Mouse (Mus musculus) ES-E14 (cell line): Measurements from ENCODE around the gene Lrrc28. TPM values are rescaled to one million over a fixed set of nuclear protein-coding genes. Genes with fewer than 3 reads are reported as not detected.
A peak's percentile ranks its signal among the peaks of the same experiment; 100 is the strongest.

Source experiments
- DNase-seq: peaks from one replicate; pipeline ENCODE4 v3.0.0-alpha.2; 2013; ENCODE audit warnings: low read depth, low spot score
- H3K27ac ChIP-seq: 2 replicates; pipeline ENCODE4 v1.5.1; 2012; ENCODE audit warnings: low read depth, mild to moderate bottlenecking, low read length, moderate library complexity, mixed read lengths; ENCODE audit not compliant: poor library complexity, insufficient read depth, severe bottlenecking
- H3K36me3 ChIP-seq: 2 replicates; pipeline ENCODE4 v1.6.1; 2012; ENCODE audit warnings: mild to moderate bottlenecking, low read length, moderate library complexity, mixed read lengths; ENCODE audit not compliant: control insufficient read depth, poor library complexity, insufficient read depth, severe bottlenecking
- H3K4me1 ChIP-seq, 2 experiments: fragments of 150-350 bp in 1 of 2; sonication (generic) in 1 of 2; 2 replicates each; pipeline ENCODE4 v1.6.1; 2012; ENCODE audit warnings: low read length in 2 of 2, mild to moderate bottlenecking in 1 of 2, mixed read lengths in 1 of 2; ENCODE audit not compliant: control insufficient read depth in 2 of 2, insufficient read depth in 2 of 2, poor library complexity in 1 of 2
- H3K4me3 ChIP-seq, 2 experiments: fragments of 150-350 bp in 1 of 2; sonication (generic) in 1 of 2; 2 replicates each; pipeline ENCODE4 v1.5.1; 2012; ENCODE audit warnings: low read length in 2 of 2, low read depth in 1 of 2, mild to moderate bottlenecking in 1 of 2, mixed read lengths in 1 of 2; ENCODE audit not compliant: insufficient read depth in 1 of 2, poor library complexity in 1 of 2, severe bottlenecking in 1 of 2
- H3K9ac ChIP-seq: 2 replicates; pipeline ENCODE4 v1.6.1; 2012; ENCODE audit warnings: low read depth, mild to moderate bottlenecking, low read length, mixed read lengths; ENCODE audit not compliant: poor library complexity, insufficient read depth, severe bottlenecking
- H3K9me3 ChIP-seq: fragments of 150-350 bp; sonication (generic); 2 replicates; pipeline ENCODE4 v1.6.1; 2012; ENCODE audit warnings: low read depth, mild to moderate bottlenecking, low read length; ENCODE audit not compliant: control insufficient read depth, insufficient read depth
- CHD2 ChIP-seq: IDR thresholded peaks from 2 replicates; pipeline ENCODE4 v1.6.1; 2014; ENCODE audit warnings: mild to moderate bottlenecking, low read depth, low read length, inconsistent platforms
- HCFC1 ChIP-seq: IDR thresholded peaks from 2 replicates; pipeline ENCODE4 v1.6.1; 2012; ENCODE audit warnings: low read length, inconsistent platforms, borderline replicate concordance; ENCODE audit not compliant: insufficient read depth
- MAFK ChIP-seq: IDR thresholded peaks from 2 replicates; pipeline ENCODE4 v1.6.1; 2014; ENCODE audit warnings: mild to moderate bottlenecking, low read depth, low read length, inconsistent platforms; ENCODE audit not compliant: insufficient read depth
- ZC3H11A ChIP-seq: IDR thresholded peaks from 2 replicates; pipeline ENCODE4 v1.6.1; 2012; ENCODE audit warnings: low read depth, mild to moderate bottlenecking, inconsistent platforms, low read length, borderline replicate concordance
- ZNF384 ChIP-seq: IDR thresholded peaks from 2 replicates; pipeline ENCODE4 v1.6.1; 2012; ENCODE audit warnings: low read depth, low read length, inconsistent platforms
- in situ Hi-C, 2 experiments: fragments of 600-800 bp; cut with MboI; formaldehyde crosslinking; loops; one replicate each; pipeline ENCODE4 v1.15.1; 2025; ENCODE audit warnings: low sequenced_read_pairs in 2 of 2, inconsistent platforms in 1 of 2; ENCODE audit not compliant: unreplicated experiment in 2 of 2
- total RNA-seq: library from RNA; depleted of rRNA; stranded (reverse); fragments of 300-350 nt; gene quantifications from 2 replicates; pipeline ENCODE4 v1.2.3, GENCODE M21; 2012

The Lrrc28 gene
- total RNA-seq, 1 experiment: 25.0 TPM

- H3K4me1 ChIP-seq: no peaks in the 10 kb centered on the region
- H3K4me3 ChIP-seq: no peak overlapping the region
- no peak for TF ChIP-seq ZNF384
- no peak for TF ChIP-seq MAFK
- no peak for TF ChIP-seq CHD2
- TF ChIP-seq ZC3H11A: no peak
- no peak for TF ChIP-seq HCFC1
- in situ Hi-C loops: no loop called here
- H3K9ac ChIP-seq: no peak overlapping the region
- no peak for DNase-seq
- H3K9me3 ChIP-seq: no peaks in the 10 kb centered on the region
- no peak overlapping the region for H3K27ac ChIP-seq
- H3K36me3 ChIP-seq: no peaks in the 10 kb centered on the region; the same call in 1 of the 2 replicates
Observed at GRCm38 (mm10) chr7:67551242-67551641, 93.8 kb downstream of the Lrrc28 start.

GRCm38 (mm10) chr7:67549073-67549561, 96.0 kb downstream of the Lrrc28 start:
- H3K36me3 ChIP-seq: no peaks in the 10 kb centered on the region
- TF ChIP-seq ZNF384 (no peak), HCFC1 (no peak), ZC3H11A (no peak), MAFK (peak; percentile 86)
- in situ Hi-C loops: no loop called here
- H3K9me3 ChIP-seq: no peaks in the 10 kb centered on the region
- no peaks in the 10 kb centered on the region for H3K4me1 ChIP-seq
- no peak overlapping the region for H3K27ac ChIP-seq
- H3K4me3 ChIP-seq: no peak overlapping the region
- no peak for DNase-seq
- no peak overlapping the region for H3K9ac ChIP-seq

GRCm38 (mm10) chr7:67548599-67549041, 96.4 kb downstream of the Lrrc28 start:
- Histone ChIP-seq H3K4me1 (no peaks in the 10 kb centered on the region), H3K9me3 (no peaks in the 10 kb centered on the region), H3K4me3 (no peak overlapping the region), H3K9ac (no peak overlapping the region), H3K27ac (no peak overlapping the region), H3K36me3 (no peaks in the 10 kb centered on the region)
- TF ChIP-seq MAFK (no peak), ZNF384 (no peak), HCFC1 (no peak), CHD2 (no peak), ZC3H11A (no peak)
- in situ Hi-C loops: no loop called here
- DNase-seq: no peak

GRCm38 (mm10) chr7:67546282-67546681, 98.8 kb downstream of the Lrrc28 start:
- TF ChIP-seq MAFK (no peak), ZNF384 (no peak)

GRCm38 (mm10) chr7:67544586-67544985, 100.5 kb downstream of the Lrrc28 start:
- H3K9me3 ChIP-seq: no peaks in the 10 kb centered on the region
- no peaks in the 10 kb centered on the region for H3K4me1 ChIP-seq
- H3K36me3 ChIP-seq: no peaks in the 10 kb centered on the region
- in situ Hi-C loops: no loop called here
- TF ChIP-seq CHD2: no peak
- no peak for TF ChIP-seq MAFK
- TF ChIP-seq ZNF384: no peak
- no peak for TF ChIP-seq ZC3H11A
- TF ChIP-seq HCFC1: no peak
- H3K4me3 ChIP-seq: no peak overlapping the region
- H3K27ac ChIP-seq: no peak overlapping the region
- no peak overlapping the region for H3K9ac ChIP-seq
- DNase-seq: no peak

More at GRCm38 (mm10) chr7:67546282-67546681, 98.8 kb downstream of the Lrrc28 start:
- H3K36me3 ChIP-seq: no peaks in the 10 kb centered on the region
- in situ Hi-C loops: no loop called here
- no peak overlapping the region for H3K27ac ChIP-seq
- H3K4me1 ChIP-seq: no peaks in the 10 kb centered on the region
- no peak overlapping the region for H3K4me3 ChIP-seq
- no peaks in the 10 kb centered on the region for H3K9me3 ChIP-seq
- H3K9ac ChIP-seq: no peak overlapping the region
- DNase-seq: no peak
